Mouse (Mus musculus) embryonic fibroblast, embryonic 13.5 days (primary cell): ENCODE measurements around the gene Upk1b. TPM values are rescaled to one million over a fixed set of nuclear protein-coding genes. Genes with fewer than 3 reads are reported as not detected.
"Not testable (repeated sequence)": the region's sequence is repeated elsewhere in the genome, so short reads cannot be mapped to it uniquely, and the experiment has no call there.

Experiments
- H3K27ac ChIP-seq: 2 replicates; pipeline ENCODE4 v1.5.1; 2012; ENCODE audit warnings: low read length, control low read depth, inconsistent platforms; ENCODE audit not compliant: insufficient read depth
- H3K4me1 ChIP-seq: 2 replicates; pipeline ENCODE4 v1.6.1; 2011; ENCODE audit warnings: low read length; ENCODE audit not compliant: control insufficient read depth, insufficient read depth
- H3K4me3 ChIP-seq: 2 replicates; pipeline ENCODE4 v1.5.1; 2011; ENCODE audit warnings: mild to moderate bottlenecking, control low read depth, low read length; ENCODE audit not compliant: insufficient read depth
- CTCF ChIP-seq: IDR thresholded peaks from 2 replicates; pipeline ENCODE4 v1.5.1; 2011; ENCODE audit warnings: mild to moderate bottlenecking, control low read depth, low read length, moderate library complexity, borderline replicate concordance; ENCODE audit not compliant: insufficient read depth
- POLR2A ChIP-seq: IDR thresholded peaks from 2 replicates; pipeline ENCODE4 v1.6.1; 2011; ENCODE audit warnings: low read depth, mild to moderate bottlenecking, control low read depth, low read length, moderate library complexity
- polyA plus RNA-seq: library from polyadenylated mRNA; stranded (reverse); fragments of >200 nt; gene quantifications from 2 replicates; pipeline ENCODE4 v1.2.4, GENCODE M21; 2011; ENCODE audit warnings: low read depth; ENCODE audit not compliant: missing spikeins, insufficient read length

The Upk1b gene
- polyA plus RNA-seq: 1.5 TPM in 2 replicates

DNA sequence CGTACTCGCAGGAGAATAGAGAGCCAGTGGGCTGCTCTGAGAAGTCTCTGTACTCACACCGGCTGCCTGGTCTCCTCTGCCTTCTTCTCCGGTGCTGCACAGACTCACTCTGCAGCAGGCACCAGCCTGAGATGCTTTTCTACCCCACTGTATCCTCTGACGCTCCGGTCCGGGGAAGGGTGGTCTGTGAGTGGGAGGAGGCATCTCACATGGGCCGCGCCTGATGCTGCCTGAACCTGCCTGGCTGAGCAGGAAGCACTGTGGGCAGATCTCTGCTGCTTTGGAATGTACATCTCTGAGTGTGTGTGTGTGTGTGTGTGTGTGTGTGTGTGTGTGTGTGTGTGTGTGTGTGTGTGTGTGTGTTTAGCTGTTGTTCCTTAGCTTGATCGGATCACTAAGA, at the start of gene Upk1b:
Upk1b (minus strand) TSS at position 238 of the 400 bp plus-strand sequence.
- H3K27ac ChIP-seq: no peak within 1 kb of the TSS
- H3K4me3 ChIP-seq: no peak within 1 kb of the TSS
- no peak for TF ChIP-seq POLR2A
- TF ChIP-seq CTCF: no peak
- no peaks in the 10 kb centered on the region for H3K4me1 ChIP-seq

DNA sequence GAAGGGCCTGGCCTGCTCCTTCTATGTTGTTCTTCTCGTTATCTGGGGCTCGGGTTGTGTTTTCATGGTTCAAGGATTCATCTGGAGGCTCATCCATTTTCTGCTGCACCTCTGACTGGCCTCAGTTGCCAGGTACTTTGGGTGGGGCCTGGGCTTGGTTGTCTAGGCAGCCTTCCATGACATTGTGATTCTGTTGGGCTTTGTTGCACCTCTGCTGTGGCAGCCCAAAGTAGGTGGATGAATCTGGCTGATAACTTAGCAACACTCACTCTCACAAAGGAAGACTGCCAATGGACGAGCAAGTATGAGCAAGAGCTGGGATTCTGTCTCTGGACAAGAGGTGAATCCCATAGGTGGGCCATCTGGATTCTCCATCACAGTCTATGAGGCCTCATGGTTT, 28.5 kb upstream of the Upk1b start, which contains the start of gene 4930435E12Rik:
4930435E12Rik (minus strand) TSS at position 101 of the 400 bp plus-strand sequence.
- no peak within 1 kb of the TSS for H3K4me3 ChIP-seq
- no peak for TF ChIP-seq POLR2A
- no peak for TF ChIP-seq CTCF
- H3K4me1 ChIP-seq: no peaks in the 10 kb centered on the region
- H3K27ac ChIP-seq: no peak within 1 kb of the TSS

DNA sequence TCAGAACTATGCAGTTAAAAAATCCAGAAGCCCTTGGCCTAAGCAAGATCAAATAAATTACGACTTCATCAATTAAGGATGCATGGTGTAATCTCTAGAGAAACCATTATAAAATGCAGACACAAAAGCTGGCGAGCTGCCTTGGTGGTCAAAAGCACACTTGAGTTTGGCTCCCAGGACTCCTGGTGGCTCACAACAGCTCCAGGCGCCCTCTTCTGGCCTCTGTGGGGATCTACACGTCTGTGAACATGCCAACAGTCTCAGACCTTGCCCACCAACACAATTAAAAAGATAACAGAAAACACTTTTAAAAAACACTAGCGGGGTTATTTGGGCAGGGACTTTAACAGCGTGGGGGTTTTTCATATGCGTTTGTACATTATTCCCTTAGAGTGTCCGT, 12.4 kb upstream of the Upk1b start:
- Histone ChIP-seq H3K4me1 (no peaks in the 10 kb centered on the region; the same call in 1 of the 2 replicates), H3K27ac (no peak overlapping the region), H3K4me3 (no peak overlapping the region)
- TF ChIP-seq CTCF (peak; percentile 57), POLR2A (no peak)

DNA sequence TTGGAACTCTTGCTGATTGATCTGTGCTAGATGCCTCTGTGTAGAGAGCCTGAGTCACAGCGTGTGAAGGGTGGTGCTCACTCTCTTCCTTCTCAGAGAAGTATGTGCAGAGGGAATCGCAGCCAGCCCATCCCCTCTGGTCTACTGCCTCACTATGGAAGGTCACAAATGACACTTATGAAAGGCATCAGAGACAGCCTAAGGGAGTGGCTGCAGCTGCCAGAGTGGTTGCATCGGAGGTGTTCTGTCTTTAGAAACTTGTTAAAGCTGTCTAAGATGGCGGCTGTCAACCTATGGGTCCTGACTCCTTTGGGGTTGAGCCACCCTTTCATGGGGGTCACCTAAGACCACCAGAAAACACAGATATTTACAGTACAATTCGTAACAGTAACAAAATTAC, 10.1 kb upstream of the Upk1b start:
- Histone ChIP-seq H3K27ac (no peak overlapping the region), H3K4me1 (no peaks in the 10 kb centered on the region), H3K4me3 (no peak overlapping the region)
- TF ChIP-seq CTCF (no peak), POLR2A (no peak)

DNA sequence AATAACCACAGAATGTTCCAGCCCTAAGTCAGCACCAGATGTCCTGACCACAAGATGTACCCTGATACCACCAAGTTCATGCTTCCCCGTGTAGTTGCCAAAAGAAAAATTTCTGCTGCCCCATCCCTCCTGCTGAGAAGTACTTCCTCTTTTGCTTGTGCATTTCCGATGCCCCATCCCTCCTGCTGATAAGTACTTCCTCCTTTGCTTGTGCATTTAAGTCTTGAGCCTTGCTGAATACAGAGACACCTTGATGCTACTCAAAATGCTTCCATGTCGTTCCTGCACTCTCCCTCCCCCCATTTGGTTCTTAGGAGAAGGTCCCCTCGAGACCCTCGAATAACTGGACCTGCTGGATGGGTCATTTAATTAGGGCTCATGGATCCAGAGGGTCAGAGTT, 7.7 kb upstream of the Upk1b start:
- H3K4me1 ChIP-seq, H3K4me3 ChIP-seq, H3K27ac ChIP-seq: not testable (repeated sequence)

- Histone ChIP-seq H3K27ac (no peak overlapping the region), H3K4me3 (no peak overlapping the region), H3K4me1 (no peaks in the 10 kb centered on the region)
- TF ChIP-seq CTCF (no peak), POLR2A (no peak)
These were observed 1.1 kb downstream of the Upk1b start for GRCm38 (mm10) chr16:38798957-38799450.

- TF ChIP-seq CTCF (no peak), POLR2A (no peak)
- Histone ChIP-seq H3K4me1 (no peaks in the 10 kb centered on the region), H3K27ac (no peak overlapping the region), H3K4me3 (no peak overlapping the region)
These were observed 7.0 kb downstream of the Upk1b start for GRCm38 (mm10) chr16:38793120-38793519.

- TF ChIP-seq POLR2A: no peak
- TF ChIP-seq CTCF: no peak
- Histone ChIP-seq H3K4me3 (no peak overlapping the region), H3K27ac (no peak overlapping the region), H3K4me1 (no peaks in the 10 kb centered on the region)
These were observed 10.2 kb downstream of the Upk1b start for GRCm38 (mm10) chr16:38789966-38790365.

GRCm38 (mm10) chr16:38789016-38789415, 11.1 kb downstream of the Upk1b start:
- Histone ChIP-seq H3K27ac (no peak overlapping the region), H3K4me1 (peaks cover 3% of the 10 kb centered on the region; the same call in 1 of the 2 replicates), H3K4me3 (no peak overlapping the region)
- TF ChIP-seq POLR2A: no peak
- TF ChIP-seq CTCF: no peak

GRCm38 (mm10) chr16:38785301-38785700, 14.8 kb downstream of the Upk1b start:
- Histone ChIP-seq H3K4me1 (peaks cover 5% of the 10 kb centered on the region; the same call in 1 of the 2 replicates), H3K27ac (no peak overlapping the region), H3K4me3 (no peak overlapping the region)
- TF ChIP-seq POLR2A: no peak
- TF ChIP-seq CTCF: no peak
